Mouse (Mus musculus): ENCODE results near the gene Uvrag.

The Uvrag gene

GRCm38 (mm10) chr7:98889211-98889610 is 251.7 kb downstream of the Uvrag start:
- no peak for DNase-seq (ENCODE audit: low spot score)

- DNase-seq (ENCODE audit: low spot score), result no peak
Measured at GRCm38 (mm10) chr7:98888810-98889209, 252.1 kb downstream of the Uvrag start.

GRCm38 (mm10) chr7:98887811-98888261 is 253.1 kb downstream of the Uvrag start:
- DNase-seq (ENCODE audit: low spot score), result no peak

- DNase-seq (ENCODE audit: low spot score), result no peak
Measured at GRCm38 (mm10) chr7:98881887-98882286, 259.1 kb downstream of the Uvrag start.

GRCm38 (mm10) chr7:98879176-98879575 is 261.8 kb downstream of the Uvrag start:
- DNase-seq (ENCODE audit: low spot score), result no peak

- no peak for DNase-seq (ENCODE audit: low spot score)
Measured at GRCm38 (mm10) chr7:98876119-98876518, 264.8 kb downstream of the Uvrag start.

GRCm38 (mm10) chr7:98875390-98875990 is 265.5 kb downstream of the Uvrag start:
- no peak for DNase-seq (ENCODE audit: low spot score)

GRCm38 (mm10) chr7:98874411-98874951 is 266.5 kb downstream of the Uvrag start:
- DNase-seq (ENCODE audit: low spot score), result peak; percentile 21

- DNase-seq (ENCODE audit: low spot score), result no peak
Measured at GRCm38 (mm10) chr7:98873316-98873715, 267.6 kb downstream of the Uvrag start.

- DNase-seq (ENCODE audit: low spot score), result no peak
Measured at GRCm38 (mm10) chr7:98871882-98872281, 269.1 kb downstream of the Uvrag start.

GRCm38 (mm10) chr7:98870791-98871190 is 270.1 kb downstream of the Uvrag start:
- DNase-seq (ENCODE audit: low spot score), result no peak

GRCm38 (mm10) chr7:98869070-98869469 is 271.9 kb downstream of the Uvrag start:
- DNase-seq (ENCODE audit: low spot score), result no peak

- no peak for DNase-seq (ENCODE audit: low spot score)
Measured at GRCm38 (mm10) chr7:98867794-98868150, 273.2 kb downstream of the Uvrag start.

GRCm38 (mm10) chr7:98867053-98867793 is 273.7 kb downstream of the Uvrag start:
- no peak for DNase-seq (ENCODE audit: low spot score)

- DNase-seq (ENCODE audit: low spot score), result no peak
Measured at GRCm38 (mm10) chr7:98863969-98864718, 276.8 kb downstream of the Uvrag start.

- DNase-seq (ENCODE audit: low spot score), result no peak
Measured at GRCm38 (mm10) chr7:98862994-98863393, 277.9 kb downstream of the Uvrag start.

- no peak for DNase-seq (ENCODE audit: low spot score)
Measured at GRCm38 (mm10) chr7:98861002-98861401, 279.9 kb downstream of the Uvrag start.

- DNase-seq (ENCODE audit: low spot score), result no peak
Measured at GRCm38 (mm10) chr7:98857094-98857493, 283.8 kb downstream of the Uvrag start.

- DNase-seq (ENCODE audit: low spot score), result no peak
Measured at GRCm38 (mm10) chr7:98856128-98856527, 284.8 kb downstream of the Uvrag start.

GRCm38 (mm10) chr7:98855388-98855787 is 285.6 kb downstream of the Uvrag start:
- DNase-seq (ENCODE audit: low spot score), result no peak

- DNase-seq (ENCODE audit: low spot score), result no peak
Measured at GRCm38 (mm10) chr7:98853806-98854205, 287.1 kb downstream of the Uvrag start.

- DNase-seq (ENCODE audit: low spot score), result no peak
Measured at GRCm38 (mm10) chr7:98852950-98853650, 287.8 kb downstream of the Uvrag start.
